Mouse (Mus musculus) forebrain, embryonic 14.5 days (tissue): ENCODE measurements around the gene Nol4l. TPM values are rescaled to one million over a fixed set of nuclear protein-coding genes. Genes with fewer than 3 reads are reported as not detected.

Source experiments
- ATAC-seq: fragments of 200-750 bp; cut with Nextera tagmentation; 2 replicates; pipeline ENCODE4 v1.8.0; 2017; ENCODE audit warnings: mild to moderate bottlenecking, moderate library complexity
- DNase-seq: peaks from one replicate; pipeline ENCODE4 v3.0.0-alpha.2; 2015; ENCODE audit warnings: low spot score
- H3K27ac ChIP-seq: fragments of 300-500 bp; sonication (generic); 2 replicates; pipeline ENCODE4 v1.5.1; 2014; ENCODE audit warnings: low read depth, mild to moderate bottlenecking, control low read depth, low read length, moderate library complexity
- H3K27me3 ChIP-seq: fragments of 300-500 bp; sonication (generic); replicated peaks from 2 replicates; pipeline ENCODE4 v1.6.1; 2014; ENCODE audit warnings: low read length, control low read depth, mixed read lengths; ENCODE audit not compliant: control insufficient read depth, insufficient read depth
- H3K36me3 ChIP-seq: fragments of 300-500 bp; sonication (generic); 2 replicates; pipeline ENCODE4 v1.6.1; 2014; ENCODE audit warnings: low read length, control low read depth; ENCODE audit not compliant: control insufficient read depth, insufficient read depth
- H3K4me1 ChIP-seq: fragments of 300-500 bp; sonication (generic); 2 replicates; pipeline ENCODE4 v1.6.1; 2014; ENCODE audit warnings: antibody characterized with exemption, low read length, control low read depth; ENCODE audit not compliant: control insufficient read depth, insufficient read depth
- H3K4me2 ChIP-seq: fragments of 300-500 bp; sonication (generic); 2 replicates; pipeline ENCODE4 v1.6.1; 2014; ENCODE audit warnings: mild to moderate bottlenecking, control low read depth, low read length
- H3K4me3 ChIP-seq: fragments of 300-500 bp; sonication (generic); 2 replicates; pipeline ENCODE4 v1.5.1; 2014; ENCODE audit warnings: low read depth, low read length, control low read depth
- H3K9ac ChIP-seq: fragments of 300-500 bp; sonication (generic); 2 replicates; pipeline ENCODE4 v1.6.1; 2014; ENCODE audit warnings: mild to moderate bottlenecking, low read length, control low read depth, moderate library complexity
- H3K9me3 ChIP-seq: fragments of 300-500 bp; sonication (generic); replicated peaks from 2 replicates; pipeline ENCODE4 v1.6.1; 2016; ENCODE audit warnings: low read length, control low read depth, mixed read lengths; ENCODE audit not compliant: control insufficient read depth
- WGBS: fragments of 180-500 bp; shearing (Covaris S2); extraction: QIAGEN DNeasy Blood & Tissue Kit; methylation state at CpG from one replicate; pipeline ENCODE4 v1.1.7; 2014; 5-methylcytosine and 5-hydroxymethylcytosine counted together
- polyA plus RNA-seq: library from polyadenylated mRNA; unstranded; fragments of >200 nt; fragmentation: Nextera tagmentation; extraction: Ambion mirVana; gene quantifications from 2 replicates; pipeline ENCODE4 v1.2.1, GENCODE M21; 2014

The Nol4l gene
- polyA plus RNA-seq, 1 experiment from 2014 or later = 31.4 TPM

- no peaks in the 10 kb centered on the region for H3K36me3 ChIP-seq
- no peaks in the 10 kb centered on the region for H3K27me3 ChIP-seq
- peaks cover 5% of the 10 kb centered on the region; the same call in 1 of the 2 replicates for H3K4me1 ChIP-seq
- no peak overlapping the region for H3K4me2 ChIP-seq
- no peak for DNase-seq
- H3K9me3 ChIP-seq = no peaks in the 10 kb centered on the region
- ATAC-seq = no peak
- no peak overlapping the region for H3K4me3 ChIP-seq
- WGBS = 79% methylated on average over 12 of the region's 12 CpGs
- no peak overlapping the region for H3K27ac ChIP-seq
- H3K9ac ChIP-seq = no peak overlapping the region
These were observed 75.6 kb downstream of the Nol4l start for GRCm38 (mm10) chr2:153453961-153454759.

GRCm38 (mm10) chr2:153448519-153448918 is 81.3 kb downstream of the Nol4l start:
- no peaks in the 10 kb centered on the region for H3K9me3 ChIP-seq
- no peak overlapping the region for H3K4me3 ChIP-seq
- H3K9ac ChIP-seq = no peak overlapping the region
- no peaks in the 10 kb centered on the region for H3K27me3 ChIP-seq
- WGBS = 87% methylated on average over 6 of the region's 6 CpGs
- H3K36me3 ChIP-seq = no peaks in the 10 kb centered on the region
- no peaks in the 10 kb centered on the region for H3K4me1 ChIP-seq
- no peak overlapping the region for H3K4me2 ChIP-seq
- no peak for ATAC-seq
- H3K27ac ChIP-seq = no peak overlapping the region
- DNase-seq = no peak

- ATAC-seq = no peak
- Histone ChIP-seq H3K9me3 (no peaks in the 10 kb centered on the region), H3K4me2 (no peak overlapping the region), H3K27me3 (no peaks in the 10 kb centered on the region), H3K4me3 (no peak overlapping the region), H3K9ac (no peak overlapping the region), H3K4me1 (peaks cover 3% of the 10 kb centered on the region), H3K27ac (no peak overlapping the region), H3K36me3 (no peaks in the 10 kb centered on the region)
- DNase-seq = no peak
- 93% methylated on average over 3 of the region's 3 CpGs for WGBS
These were observed 82.1 kb downstream of the Nol4l start for GRCm38 (mm10) chr2:153447719-153448118.

- H3K4me3 ChIP-seq = no peak overlapping the region
- no peaks in the 10 kb centered on the region for H3K27me3 ChIP-seq
- no peaks in the 10 kb centered on the region for H3K36me3 ChIP-seq
- no peak overlapping the region for H3K27ac ChIP-seq
- ATAC-seq (no peak), DNase-seq (no peak)
- 20% methylated on average over 4 of the region's 4 CpGs for WGBS
- H3K4me2 ChIP-seq = peak overlapping the region; percentile 98; the same call in 1 of the 2 replicates
- H3K9me3 ChIP-seq = no peaks in the 10 kb centered on the region
- no peak overlapping the region for H3K9ac ChIP-seq
- peaks cover 15% of the 10 kb centered on the region for H3K4me1 ChIP-seq
These were observed 83.3 kb downstream of the Nol4l start for GRCm38 (mm10) chr2:153446476-153446875.

GRCm38 (mm10) chr2:153446017-153446408 is 83.8 kb downstream of the Nol4l start:
- WGBS = 0% methylated on average over 8 of the region's 8 CpGs
- H3K4me3 ChIP-seq = peak overlapping the region; percentile 91
- no peaks in the 10 kb centered on the region for H3K9me3 ChIP-seq
- H3K4me1 ChIP-seq = peaks cover 20% of the 10 kb centered on the region
- H3K27me3 ChIP-seq = no peaks in the 10 kb centered on the region
- H3K9ac ChIP-seq = peak overlapping the region; percentile 96
- peak overlapping the region; percentile 98 for H3K27ac ChIP-seq
- DNase-seq = peak; percentile 95
- ATAC-seq = no peak
- H3K36me3 ChIP-seq = no peaks in the 10 kb centered on the region
- peak overlapping the region; percentile 98 for H3K4me2 ChIP-seq

GRCm38 (mm10) chr2:153445137-153446016 is 84.4 kb downstream of the Nol4l start:
- under 1% methylated on average over 59 of the region's 59 CpGs for WGBS
- ATAC-seq (peak; percentile 50), DNase-seq (peak; percentile 69)
- Histone ChIP-seq H3K4me2 (peak overlapping the region; percentile 98), H3K36me3 (no peaks in the 10 kb centered on the region), H3K27me3 (no peaks in the 10 kb centered on the region), H3K9me3 (no peaks in the 10 kb centered on the region), H3K9ac (peak overlapping the region; percentile 96), H3K4me1 (peaks cover 26% of the 10 kb centered on the region), H3K27ac (peak overlapping the region; percentile 98), H3K4me3 (peak overlapping the region; percentile 91)

GRCm38 (mm10) chr2:153444254-153445136 is 85.3 kb downstream of the Nol4l start:
- Histone ChIP-seq H3K4me3 (peak overlapping the region; percentile 91), H3K27me3 (no peaks in the 10 kb centered on the region), H3K9ac (peak overlapping the region; percentile 96), H3K9me3 (no peaks in the 10 kb centered on the region), H3K4me2 (peak overlapping the region; percentile 98), H3K4me1 (peaks cover 28% of the 10 kb centered on the region), H3K27ac (peak overlapping the region; percentile 98), H3K36me3 (no peaks in the 10 kb centered on the region)
- DNase-seq (peak; percentile 92), ATAC-seq (peak; percentile 71)
- under 1% methylated on average over 31 of the region's 64 CpGs for WGBS

GRCm38 (mm10) chr2:153443434-153444240 is 86.1 kb downstream of the Nol4l start:
- Histone ChIP-seq H3K36me3 (no peaks in the 10 kb centered on the region), H3K9ac (peak overlapping the region; percentile 96), H3K27me3 (no peaks in the 10 kb centered on the region), H3K27ac (peak overlapping the region; percentile 98), H3K4me3 (peak overlapping the region; percentile 91), H3K4me1 (peaks cover 28% of the 10 kb centered on the region), H3K9me3 (no peaks in the 10 kb centered on the region), H3K4me2 (peak overlapping the region; percentile 98)
- peak; percentile 51 for ATAC-seq
- under 1% methylated on average over 57 of the region's 59 CpGs for WGBS
- DNase-seq = peak; percentile 48
